Mouse (Mus musculus) limb, embryonic 13.5 days (tissue): ENCODE measurements at regions not wholly inside any gene's neighbourhood (a gene's known extent, or its start where the extent isn't known, plus 50 kb on each side); places are given as distances from the start of the nearest gene placed in this dataset.

Experiments used
- ATAC-seq: fragments of 200-750 bp; cut with Nextera tagmentation; 2 replicates; pipeline ENCODE4 v1.8.0; 2017; ENCODE audit warnings: low read depth, moderate number of reproducible peaks, moderate TSS enrichment; ENCODE audit not compliant: low FRiP score
- H3K27ac ChIP-seq: fragments of 300-500 bp; sonication (generic); 2 replicates; pipeline ENCODE4 v1.5.1; 2015; ENCODE audit warnings: inconsistent platforms, mild to moderate bottlenecking, moderate library complexity
- H3K27me3 ChIP-seq: fragments of 300-500 bp; sonication (generic); 2 replicates; pipeline ENCODE4 v1.6.1; 2015; ENCODE audit warnings: mild to moderate bottlenecking, inconsistent platforms
- H3K36me3 ChIP-seq: fragments of 300-500 bp; sonication (generic); 2 replicates; pipeline ENCODE4 v1.6.1; 2015; ENCODE audit warnings: inconsistent platforms, mild to moderate bottlenecking, moderate library complexity
- H3K4me1 ChIP-seq: fragments of 300-500 bp; sonication (generic); 2 replicates; pipeline ENCODE4 v1.6.1; 2015; ENCODE audit warnings: inconsistent platforms
- H3K4me2 ChIP-seq: fragments of 300-500 bp; sonication (generic); replicated peaks from 2 replicates; pipeline ENCODE4 v1.6.1; 2015; ENCODE audit warnings: inconsistent platforms, mild to moderate bottlenecking, moderate library complexity
- H3K4me3 ChIP-seq: fragments of 300-500 bp; sonication (generic); 2 replicates; pipeline ENCODE4 v1.5.1; 2015; ENCODE audit warnings: moderate library complexity, mild to moderate bottlenecking, inconsistent platforms
- H3K9ac ChIP-seq: fragments of 300-500 bp; sonication (generic); 2 replicates; pipeline ENCODE4 v1.6.1; 2015; ENCODE audit warnings: mild to moderate bottlenecking, inconsistent platforms
- H3K9me3 ChIP-seq: fragments of 300-500 bp; sonication (generic); 2 replicates; pipeline ENCODE4 v1.6.1; 2016; ENCODE audit warnings: inconsistent platforms
- WGBS: fragments of 180-500 bp; shearing (Covaris S2); methylation state at CpG from one replicate; pipeline ENCODE4 v1.1.7; 2015; 5-methylcytosine and 5-hydroxymethylcytosine counted together

- Histone ChIP-seq H3K27me3 (no peaks in the 10 kb centered on the region), H3K27ac (peak overlapping the region; percentile 77), H3K4me1 (peaks cover 45% of the 10 kb centered on the region), H3K9ac (no peak overlapping the region), H3K4me3 (no peak overlapping the region), H3K36me3 (no peaks in the 10 kb centered on the region), H3K4me2 (peak overlapping the region; percentile 17; the same call in 1 of the 2 replicates), H3K9me3 (no peaks in the 10 kb centered on the region)
- WGBS, result 29% methylated on average over 7 of the region's 7 CpGs
- ATAC-seq, result peak; percentile 48; the same call in 1 of the 2 replicates
Observed at GRCm38 (mm10) chr7:83061197-83061893, 194.2 kb downstream of the Mex3b start.

GRCm38 (mm10) chr7:83061894-83062477 lies 194.9 kb downstream of the Mex3b start:
- Histone ChIP-seq H3K9ac (no peak overlapping the region), H3K4me2 (no peak overlapping the region), H3K4me1 (peaks cover 46% of the 10 kb centered on the region), H3K36me3 (no peaks in the 10 kb centered on the region), H3K9me3 (no peaks in the 10 kb centered on the region), H3K27ac (peak overlapping the region; percentile 77; the same call in 1 of the 2 replicates), H3K27me3 (no peaks in the 10 kb centered on the region), H3K4me3 (no peak overlapping the region)
- 82% methylated on average over 6 of the region's 6 CpGs for WGBS
- no peak for ATAC-seq

- H3K9ac ChIP-seq, result no peak overlapping the region
- no peaks in the 10 kb centered on the region for H3K27me3 ChIP-seq
- H3K9me3 ChIP-seq, result no peaks in the 10 kb centered on the region
- H3K4me2 ChIP-seq, result no peak overlapping the region
- H3K27ac ChIP-seq, result no peak overlapping the region
- WGBS, result 84% methylated on average over 3 of the region's 3 CpGs
- H3K4me3 ChIP-seq, result no peak overlapping the region
- H3K4me1 ChIP-seq, result peaks cover 46% of the 10 kb centered on the region
- H3K36me3 ChIP-seq, result no peaks in the 10 kb centered on the region
- no peak for ATAC-seq
Observed at GRCm38 (mm10) chr7:83063559-83063958, 196.4 kb downstream of the Mex3b start.

GRCm38 (mm10) chr7:83065341-83065740 lies 198.2 kb downstream of the Mex3b start:
- no peak overlapping the region for H3K27ac ChIP-seq
- 67% methylated on average over 3 of the region's 3 CpGs for WGBS
- H3K4me3 ChIP-seq, result no peak overlapping the region

GRCm38 (mm10) chr7:83074399-83074970 lies 207.4 kb downstream of the Mex3b start:
- no peak for ATAC-seq
- Histone ChIP-seq H3K27ac (no peak overlapping the region), H3K4me3 (no peak overlapping the region), H3K4me1 (peaks cover 26% of the 10 kb centered on the region), H3K4me2 (no peak overlapping the region), H3K27me3 (no peaks in the 10 kb centered on the region), H3K9ac (no peak overlapping the region), H3K36me3 (no peaks in the 10 kb centered on the region), H3K9me3 (no peaks in the 10 kb centered on the region)
- WGBS, result 71% methylated on average over 15 of the region's 15 CpGs

More at GRCm38 (mm10) chr7:83065341-83065740, 198.2 kb downstream of the Mex3b start:
- Histone ChIP-seq H3K4me1 (peaks cover 39% of the 10 kb centered on the region), H3K27me3 (no peaks in the 10 kb centered on the region), H3K9ac (no peak overlapping the region), H3K4me2 (no peak overlapping the region), H3K36me3 (no peaks in the 10 kb centered on the region), H3K9me3 (no peaks in the 10 kb centered on the region)
- ATAC-seq, result no peak

GRCm38 (mm10) chr7:83075159-83075952 lies 208.2 kb downstream of the Mex3b start:
- no peaks in the 10 kb centered on the region for H3K36me3 ChIP-seq
- 68% methylated on average over 4 of the region's 4 CpGs for WGBS
- no peak overlapping the region for H3K27ac ChIP-seq
- H3K9ac ChIP-seq, result no peak overlapping the region
- no peaks in the 10 kb centered on the region for H3K27me3 ChIP-seq
- H3K4me3 ChIP-seq, result no peak overlapping the region
- H3K4me1 ChIP-seq, result peaks cover 26% of the 10 kb centered on the region
- no peaks in the 10 kb centered on the region for H3K9me3 ChIP-seq
- ATAC-seq, result no peak
- H3K4me2 ChIP-seq, result no peak overlapping the region

- Histone ChIP-seq H3K27me3 (no peaks in the 10 kb centered on the region), H3K9me3 (no peaks in the 10 kb centered on the region), H3K4me3 (no peak overlapping the region), H3K4me2 (peak overlapping the region; percentile 28), H3K36me3 (no peaks in the 10 kb centered on the region), H3K27ac (peak overlapping the region; percentile 63), H3K4me1 (peaks cover 26% of the 10 kb centered on the region), H3K9ac (no peak overlapping the region)
- 29% methylated on average over 11 of the region's 11 CpGs for whole genome bisulfite sequencing
- ATAC-seq, result peak; percentile 74
Observed at GRCm38 (mm10) chr7:83077035-83077918, 210.1 kb downstream of the Mex3b start.

GRCm38 (mm10) chr7:83077919-83078265 lies 210.8 kb downstream of the Mex3b start:
- no peaks in the 10 kb centered on the region for H3K36me3 ChIP-seq
- peaks cover 26% of the 10 kb centered on the region for H3K4me1 ChIP-seq
- no peak overlapping the region for H3K4me3 ChIP-seq
- H3K27me3 ChIP-seq, result no peaks in the 10 kb centered on the region
- H3K9me3 ChIP-seq, result no peaks in the 10 kb centered on the region
- peak overlapping the region; percentile 63; the same call in 1 of the 2 replicates for H3K27ac ChIP-seq
- peak overlapping the region; percentile 28; the same call in 1 of the 2 replicates for H3K4me2 ChIP-seq
- 36% methylated on average over 4 of the region's 4 CpGs for WGBS
- ATAC-seq, result no peak
- no peak overlapping the region for H3K9ac ChIP-seq

GRCm38 (mm10) chr7:83078695-83079094 lies 211.6 kb downstream of the Mex3b start:
- ATAC-seq, result no peak
- Histone ChIP-seq H3K4me1 (peaks cover 26% of the 10 kb centered on the region), H3K36me3 (no peaks in the 10 kb centered on the region), H3K9me3 (no peaks in the 10 kb centered on the region), H3K9ac (no peak overlapping the region), H3K27ac (no peak overlapping the region), H3K27me3 (no peaks in the 10 kb centered on the region), H3K4me3 (no peak overlapping the region), H3K4me2 (no peak overlapping the region)
- WGBS, result 82% methylated on average over 4 of the region's 4 CpGs

GRCm38 (mm10) chr7:83079842-83080241 lies 212.7 kb downstream of the Mex3b start:
- Histone ChIP-seq H3K4me2 (no peak overlapping the region), H3K9me3 (no peaks in the 10 kb centered on the region), H3K4me1 (peaks cover 22% of the 10 kb centered on the region), H3K27me3 (no peaks in the 10 kb centered on the region), H3K4me3 (no peak overlapping the region), H3K27ac (no peak overlapping the region), H3K36me3 (no peaks in the 10 kb centered on the region), H3K9ac (no peak overlapping the region)
- WGBS, result 87% methylated on average over 1 of the region's 1 CpGs
- ATAC-seq, result no peak

GRCm38 (mm10) chr7:83084496-83085082 lies 217.5 kb downstream of the Mex3b start:
- Histone ChIP-seq H3K4me2 (no peak overlapping the region), H3K27ac (no peak overlapping the region), H3K4me3 (no peak overlapping the region), H3K9ac (no peak overlapping the region), H3K4me1 (peaks cover 21% of the 10 kb centered on the region), H3K9me3 (no peaks in the 10 kb centered on the region), H3K36me3 (no peaks in the 10 kb centered on the region), H3K27me3 (no peaks in the 10 kb centered on the region)
- ATAC-seq, result no peak
- WGBS, result 72% methylated on average over 6 of the region's 6 CpGs
